In the genomic region with DNA sequence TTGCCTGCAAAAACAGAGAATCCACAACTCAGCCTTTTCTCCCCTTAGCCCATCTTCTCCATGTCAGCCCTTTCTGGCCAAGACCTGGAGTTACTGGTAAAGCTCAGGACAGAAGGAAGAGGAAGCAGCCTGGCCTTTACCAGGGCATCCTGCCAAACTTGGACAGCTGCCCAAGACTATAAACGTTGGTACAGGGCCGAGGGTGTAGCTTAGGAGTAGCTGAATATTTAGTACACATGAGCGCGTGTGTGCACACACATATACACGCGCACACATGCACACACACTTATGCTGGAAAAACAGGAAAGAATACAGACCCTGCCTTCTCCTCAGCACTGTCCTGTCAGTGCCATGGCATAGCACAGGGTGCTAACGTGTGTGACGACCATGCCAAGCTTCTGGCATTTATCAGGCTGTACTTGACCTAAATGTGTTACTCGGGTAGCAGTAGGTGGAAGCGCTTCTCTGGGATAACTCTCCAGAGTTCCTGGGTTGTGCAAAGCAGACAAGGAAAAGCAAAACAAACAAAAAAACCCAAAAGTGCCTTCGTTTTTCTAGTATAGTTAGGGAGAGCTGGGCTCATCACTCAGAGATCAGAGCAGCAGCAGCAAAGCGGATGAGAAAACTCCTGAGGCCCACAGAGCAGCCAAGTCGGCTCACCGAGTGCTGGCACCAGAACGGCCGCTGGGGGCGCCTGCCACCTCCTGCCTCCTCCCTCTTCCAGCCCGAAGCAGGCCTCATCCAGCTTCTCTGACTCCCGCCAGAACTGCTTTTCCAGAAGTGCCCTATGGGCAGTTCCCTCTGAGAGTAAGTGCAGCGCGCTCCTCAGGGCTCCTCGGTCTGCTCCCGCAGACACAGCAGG, we compare ENCODE assay signal across 8 mouse cellular contexts. TPM values are rescaled to one million over a fixed set of nuclear protein-coding genes. Genes with fewer than 3 reads are reported as not detected.
A peak's percentile ranks its signal among the peaks of the same experiment; 100 is the strongest.
DNase-seq lines count a peak whose midpoint lies in the region; ATAC-seq and TF ChIP-seq lines count a peak whose summit lies in the region.

No protein-coding gene starts in this region.

- no peaks in the 10 kb centered on the region for H3K36me3 ChIP-seq in heart, embryonic 10.5 days
- no peaks in the 10 kb centered on the region; the same call in 1 of the 2 replicates for H3K36me3 ChIP-seq in kidney, embryonic 14.5 days (ENCODE audit: control insufficient read depth, insufficient read depth, low read length)
- H3K36me3 ChIP-seq in midbrain, postnatal 0 days (ENCODE audit: insufficient read depth, low read length), result no peaks in the 10 kb centered on the region

- TF ChIP-seq POLR2A in bone marrow, adult 2 months (IDR thresholded peaks at IDR 0.05; ENCODE audit: borderline replicate concordance, control insufficient read depth, low read depth, low read length), result no peak
- no peak for TF ChIP-seq POLR2A in embryonic fibroblast, embryonic 13.5 days (IDR thresholded peaks at IDR 0.05; ENCODE audit: low read depth, low read length)

- peak; percentile 70 for TF ChIP-seq CTCF in bone marrow, adult 2 months (IDR thresholded peaks at IDR 0.05; ENCODE audit: control insufficient read depth, insufficient read depth, low read length)
- TF ChIP-seq CTCF in embryonic fibroblast, embryonic 13.5 days (IDR thresholded peaks at IDR 0.05; ENCODE audit: borderline replicate concordance, insufficient read depth, low read length), result peak; percentile 70
- peak; percentile 83 for TF ChIP-seq CTCF in midbrain, postnatal 0 days (IDR thresholded peaks at IDR 0.05)

- peak overlapping the region; percentile 22; the same call in 1 of the 2 replicates for H3K27ac ChIP-seq in bone marrow, adult 2 months (ENCODE audit: control insufficient read depth, insufficient read depth, low read depth, low read length, poor library complexity)
- peak overlapping the region; percentile 85 for H3K27ac ChIP-seq in embryonic fibroblast, embryonic 13.5 days (ENCODE audit: insufficient read depth, low read length)
- H3K27ac ChIP-seq in heart, embryonic 10.5 days, result peak overlapping the region; percentile 92
- H3K27ac ChIP-seq in kidney, embryonic 14.5 days (ENCODE audit: low read depth, low read length), result peak overlapping the region; percentile 74
- H3K27ac ChIP-seq in midbrain, postnatal 0 days (ENCODE audit: low read depth, low read length), result no peak overlapping the region

- H3K4me2 ChIP-seq in kidney, embryonic 14.5 days (replicated peaks; ENCODE audit: low read depth, low read length), result peak overlapping the region; percentile 90
- H3K4me2 ChIP-seq in midbrain, postnatal 0 days (ENCODE audit: low read depth, low read length, poor library complexity, severe bottlenecking), result 0 out of 2 replicates have a peak overlapping the region, but pooled peaks have one; percentile 47

- H3K4me1 ChIP-seq in bone marrow, adult 2 months (ENCODE audit: control insufficient read depth, insufficient read depth, low read length), result peaks cover 15% of the 10 kb centered on the region
- H3K4me1 ChIP-seq in embryonic fibroblast, embryonic 13.5 days (ENCODE audit: control insufficient read depth, insufficient read depth, low read length), result peaks cover 43% of the 10 kb centered on the region
- H3K4me1 ChIP-seq in heart, embryonic 10.5 days, result peaks cover 88% of the 10 kb centered on the region
- H3K4me1 ChIP-seq in kidney, embryonic 14.5 days (ENCODE audit: control insufficient read depth, insufficient read depth, low read length), result peaks cover 80% of the 10 kb centered on the region
- H3K4me1 ChIP-seq in midbrain, postnatal 0 days (ENCODE audit: insufficient read depth, low read length), result peaks cover 10% of the 10 kb centered on the region; the same call in 1 of the 2 replicates

- peak; percentile 3; the same call in 1 of the 2 replicates for ATAC-seq in kidney, embryonic 14.5 days (ENCODE audit: low FRiP score, low TSS enrichment)
- peak; percentile 47 for ATAC-seq in midbrain, postnatal 0 days (ENCODE audit: low FRiP score)

- 36% methylated on average over 23 of the region's 23 CpGs for WGBS in bone marrow, adult 2 months
- 23% methylated on average over 23 of the region's 23 CpGs for WGBS in heart, embryonic 10.5 days
- 25% methylated on average over 23 of the region's 23 CpGs for WGBS in kidney, embryonic 14.5 days
- WGBS in midbrain, postnatal 0 days, result 22% methylated on average over 23 of the region's 23 CpGs

- peak; percentile 90 for DNase-seq in 416B (ENCODE audit: low read depth)
- no peak for DNase-seq in heart, embryonic 10.5 days (ENCODE audit: low spot score)
- peak; percentile 78 for DNase-seq in liver
- peak; percentile 90 for DNase-seq in midbrain, postnatal 0 days (ENCODE audit: low spot score)
- peak; percentile 78 to 91 for DNase-seq in spleen, postnatal 4 days (ENCODE audit: low spot score in 2 of 2)

- no peaks in the 10 kb centered on the region for H3K9me3 ChIP-seq in heart, embryonic 10.5 days
- H3K9me3 ChIP-seq in kidney, embryonic 14.5 days (ENCODE audit: control insufficient read depth, low read length), result no peaks in the 10 kb centered on the region
- no peaks in the 10 kb centered on the region for H3K9me3 ChIP-seq in midbrain, postnatal 0 days (ENCODE audit: low read length)

- peak overlapping the region; percentile 32; the same call in 1 of the 2 replicates for H3K9ac ChIP-seq in kidney, embryonic 14.5 days (ENCODE audit: low read depth, low read length)
- H3K9ac ChIP-seq in midbrain, postnatal 0 days (replicated peaks; ENCODE audit: low read length, poor library complexity, severe bottlenecking), result no peak overlapping the region

- no peaks in the 10 kb centered on the region for H3K27me3 ChIP-seq in heart, embryonic 10.5 days (ENCODE audit: insufficient read depth, poor library complexity, severe bottlenecking)
- H3K27me3 ChIP-seq in kidney, embryonic 14.5 days (ENCODE audit: control insufficient read depth, insufficient read depth, low read length), result no peaks in the 10 kb centered on the region
- H3K27me3 ChIP-seq in midbrain, postnatal 0 days (ENCODE audit: insufficient read depth, low read length), result 0 out of 2 replicates have a peak, but pooled peaks cover 7% of the 10 kb centered on the region

- H3K4me3 ChIP-seq in bone marrow, adult 2 months (replicated peaks; ENCODE audit: control insufficient read depth, low read depth, low read length), result no peak overlapping the region
- H3K4me3 ChIP-seq in embryonic fibroblast, embryonic 13.5 days (ENCODE audit: insufficient read depth, low read length), result no peak overlapping the region
- H3K4me3 ChIP-seq in heart, embryonic 10.5 days, result peak overlapping the region; percentile 56
- 0 out of 2 replicates have a peak overlapping the region, but pooled peaks have one; percentile 4 for H3K4me3 ChIP-seq in kidney, embryonic 14.5 days (ENCODE audit: low read length)
- no peak overlapping the region for H3K4me3 ChIP-seq in midbrain, postnatal 0 days (ENCODE audit: low read depth, low read length)

RNA-seq across cellular contexts. Expression of a gene that starts 4.0 kb away (rescaled TPM):
- 7.3 and 8.8 TPM in 2 replicates for polyA plus RNA-seq in bone marrow, adult 2 months (2011; ENCODE audit: insufficient read depth, insufficient read length, low replicate concordance, missing spikeins)
- 2.7 and 10.1 TPM in 2 replicates for polyA plus RNA-seq in embryonic fibroblast, embryonic 13.5 days (2011; ENCODE audit: insufficient read length, low read depth, missing spikeins)
- polyA plus RNA-seq in heart, embryonic 10.5 days (2016; fragmentation: Nextera tagmentation; extraction: Ambion mirVana), result 2.5 and 3.7 TPM in 2 replicates
- 6.0 and 9.6 TPM in 2 replicates for polyA plus RNA-seq in kidney, embryonic 14.5 days (2014; fragmentation: Nextera tagmentation; extraction: Ambion mirVana)
- total RNA-seq in midbrain, postnatal 0 days (2014; rRNA removed), result 6.8 and 9.8 TPM in 2 replicates
- 0.99 and 1.1 TPM in 2 replicates for polyA plus RNA-seq in midbrain, postnatal 0 days (2015; fragmentation: Nextera tagmentation; extraction: Ambion mirVana)

RNA-seq across cellular contexts. Expression of a gene that starts 52.5 kb away (rescaled TPM):
- 35.3 and 44.1 TPM in 2 replicates for polyA plus RNA-seq in bone marrow, adult 2 months (2011; ENCODE audit: insufficient read depth, insufficient read length, low replicate concordance, missing spikeins)
- polyA plus RNA-seq in embryonic fibroblast, embryonic 13.5 days (2011; ENCODE audit: insufficient read length, low read depth, missing spikeins), result 44.7 and 75.2 TPM in 2 replicates
- polyA plus RNA-seq in heart, embryonic 10.5 days (2016; fragmentation: Nextera tagmentation; extraction: Ambion mirVana), result 101 and 104 TPM in 2 replicates
- 63.7 and 107 TPM in 2 replicates for polyA plus RNA-seq in kidney, embryonic 14.5 days (2014; fragmentation: Nextera tagmentation; extraction: Ambion mirVana)
- total RNA-seq in midbrain, postnatal 0 days (2014; rRNA removed), result 7.4 and 8.9 TPM in 2 replicates
- 3.0 and 4.2 TPM in 2 replicates for polyA plus RNA-seq in midbrain, postnatal 0 days (2015; fragmentation: Nextera tagmentation; extraction: Ambion mirVana)

Comparison
In these comparisons a context has a peak if more than half of its experiments do, and no peak if none do; other contexts are left out.
1. H3K4me3 ChIP-seq: peak in heart, embryonic 10.5 days (single experiment) and kidney, embryonic 14.5 days (single experiment); none in bone marrow, adult 2 months (single experiment), embryonic fibroblast, embryonic 13.5 days (single experiment) and midbrain, postnatal 0 days (single experiment).
2. Peak in every context shown above with its lines, with median percentiles within 50 percentile points of each other: CTCF ChIP-seq.